Mouse (Mus musculus) ES-Bruce4 (cell line): ENCODE measurements at regions not wholly inside any gene's neighbourhood (a gene's known extent, or its start where the extent isn't known, plus 50 kb on each side); places are given as distances from the start of the nearest gene placed in this dataset.

Experiments used
- H3K27ac ChIP-seq: 2 replicates; pipeline ENCODE4 v1.5.1; 2012; ENCODE audit warnings: low read length, inconsistent platforms; ENCODE audit not compliant: insufficient read depth
- H3K27me3 ChIP-seq: 2 replicates; pipeline ENCODE4 v1.6.1; 2012; ENCODE audit warnings: mild to moderate bottlenecking, low read length, inconsistent platforms; ENCODE audit not compliant: control insufficient read depth, poor library complexity, insufficient read depth, severe bottlenecking
- H3K36me3 ChIP-seq: 2 replicates; pipeline ENCODE4 v1.6.1; 2012; ENCODE audit warnings: inconsistent platforms, mild to moderate bottlenecking, low read length, moderate library complexity; ENCODE audit not compliant: control insufficient read depth, poor library complexity, insufficient read depth, severe bottlenecking
- H3K4me1 ChIP-seq: one replicate; pipeline ENCODE4 v1.8.1; 2011; ENCODE audit warnings: low read length; ENCODE audit not compliant: control insufficient read depth, insufficient read depth
- H3K4me3 ChIP-seq: 2 replicates; pipeline ENCODE4 v1.5.1; 2011; ENCODE audit warnings: low read depth, mild to moderate bottlenecking, low read length
- H3K9ac ChIP-seq: 2 replicates; pipeline ENCODE4 v1.6.1; 2012; ENCODE audit warnings: low read depth, mild to moderate bottlenecking, inconsistent platforms; ENCODE audit not compliant: poor library complexity, severe bottlenecking
- H3K9me3 ChIP-seq: replicated peaks from 2 replicates; pipeline ENCODE4 v1.6.1; 2012; ENCODE audit warnings: mild to moderate bottlenecking, low read length, inconsistent platforms; ENCODE audit not compliant: control insufficient read depth, poor library complexity, insufficient read depth, severe bottlenecking
- CTCF ChIP-seq: IDR thresholded peaks from one replicate; pipeline ENCODE4 v1.8.1; 2011; ENCODE audit warnings: low read depth, low read length
- EP300 ChIP-seq: IDR thresholded peaks from 2 replicates; pipeline ENCODE4 v1.6.1; 2011; ENCODE audit warnings: low read depth, low read length; ENCODE audit not compliant: insufficient read depth
- POLR2A ChIP-seq: IDR thresholded peaks from one replicate; pipeline ENCODE4 v1.8.1; 2011; ENCODE audit warnings: low read length; ENCODE audit not compliant: insufficient read depth

DNA sequence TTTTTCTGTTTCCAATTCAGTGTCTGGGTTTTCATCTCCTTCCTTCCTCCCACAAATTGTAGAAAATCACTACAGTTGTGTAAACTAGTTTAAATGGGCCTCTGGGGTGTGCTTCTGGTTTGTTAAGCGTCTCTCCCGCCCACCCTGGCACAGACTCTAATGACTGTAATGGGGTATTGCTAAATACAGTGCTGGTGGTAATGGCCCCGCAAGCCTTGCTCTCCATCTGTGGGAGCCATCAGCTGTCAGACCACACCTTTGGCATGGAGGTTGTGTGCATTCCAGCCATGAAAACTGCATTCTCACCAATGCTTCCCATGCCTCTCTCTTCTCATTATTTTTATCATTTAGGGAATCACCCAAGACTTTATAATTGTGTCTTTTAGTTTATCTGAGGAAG is 91.0 kb upstream of the Ppm1h start:
- Histone ChIP-seq H3K27me3 (no peaks in the 10 kb centered on the region), H3K36me3 (no peaks in the 10 kb centered on the region), H3K4me3 (no peak overlapping the region), H3K9me3 (no peaks in the 10 kb centered on the region), H3K9ac (no peak overlapping the region), H3K4me1 (no peaks in the 10 kb centered on the region), H3K27ac (no peak overlapping the region)
- TF ChIP-seq EP300: no peak
- TF ChIP-seq CTCF: no peak
- TF ChIP-seq POLR2A: no peak

DNA sequence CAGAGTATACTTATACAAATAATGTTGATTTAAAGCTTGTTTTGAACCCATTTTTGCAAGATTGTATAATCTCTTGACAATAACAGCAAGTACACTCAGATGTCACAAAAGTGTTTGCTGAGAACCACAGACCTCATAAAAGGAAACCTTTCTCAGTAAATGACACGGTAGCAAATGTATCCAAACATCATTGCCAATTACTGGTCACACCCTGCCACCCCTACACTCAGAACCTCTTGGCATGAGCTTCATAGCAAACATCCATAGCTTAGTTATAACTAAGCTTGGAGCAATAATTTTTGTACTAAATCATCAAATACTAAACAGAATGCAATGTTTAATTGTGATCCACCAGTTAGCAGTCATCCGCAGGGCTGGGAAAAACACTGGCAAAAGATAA is 79.1 kb upstream of the Ppm1h start:
- no peak overlapping the region for H3K27ac ChIP-seq
- no peaks in the 10 kb centered on the region; the same call in 1 of the 2 replicates for H3K27me3 ChIP-seq
- no peaks in the 10 kb centered on the region for H3K4me1 ChIP-seq
- no peaks in the 10 kb centered on the region for H3K36me3 ChIP-seq
- TF ChIP-seq POLR2A: no peak
- no peak for TF ChIP-seq CTCF
- no peak for TF ChIP-seq EP300
- H3K9me3 ChIP-seq: no peaks in the 10 kb centered on the region
- H3K9ac ChIP-seq: no peak overlapping the region
- H3K4me3 ChIP-seq: no peak overlapping the region

DNA sequence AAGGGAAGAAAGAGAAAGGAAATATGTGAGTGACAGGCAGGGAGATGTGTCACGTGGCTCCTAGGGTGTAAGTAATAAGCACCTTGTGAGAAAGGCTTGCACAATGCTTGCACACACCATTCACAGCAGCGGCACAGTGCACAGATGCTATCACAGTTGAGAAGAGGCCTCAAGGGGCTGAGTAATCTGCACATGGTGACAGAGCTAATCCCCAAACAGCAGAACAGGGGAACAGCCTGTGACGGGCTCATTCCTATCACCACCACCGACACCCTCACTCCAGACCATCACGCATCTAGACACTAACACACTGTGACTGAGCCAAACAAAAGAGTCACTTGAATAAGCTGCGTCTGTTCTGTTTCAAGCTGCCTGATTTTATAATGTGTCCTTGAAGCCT is 76.2 kb upstream of the Ppm1h start:
- H3K4me1 ChIP-seq: no peaks in the 10 kb centered on the region
- no peak overlapping the region for H3K4me3 ChIP-seq
- no peaks in the 10 kb centered on the region for H3K9me3 ChIP-seq
- no peak overlapping the region for H3K9ac ChIP-seq
- H3K27ac ChIP-seq: no peak overlapping the region
- no peaks in the 10 kb centered on the region for H3K36me3 ChIP-seq
- TF ChIP-seq CTCF (no peak), EP300 (no peak), POLR2A (no peak)
- no peaks in the 10 kb centered on the region for H3K27me3 ChIP-seq

- Histone ChIP-seq H3K27me3 (no peaks in the 10 kb centered on the region), H3K9me3 (no peaks in the 10 kb centered on the region), H3K4me1 (no peaks in the 10 kb centered on the region), H3K4me3 (no peak overlapping the region), H3K36me3 (no peaks in the 10 kb centered on the region), H3K9ac (no peak overlapping the region), H3K27ac (no peak overlapping the region)
- TF ChIP-seq EP300 (no peak), POLR2A (no peak), CTCF (no peak)
These were observed 74.6 kb upstream of the Ppm1h start for GRCm38 (mm10) chr10:122603960-122604359.

DNA sequence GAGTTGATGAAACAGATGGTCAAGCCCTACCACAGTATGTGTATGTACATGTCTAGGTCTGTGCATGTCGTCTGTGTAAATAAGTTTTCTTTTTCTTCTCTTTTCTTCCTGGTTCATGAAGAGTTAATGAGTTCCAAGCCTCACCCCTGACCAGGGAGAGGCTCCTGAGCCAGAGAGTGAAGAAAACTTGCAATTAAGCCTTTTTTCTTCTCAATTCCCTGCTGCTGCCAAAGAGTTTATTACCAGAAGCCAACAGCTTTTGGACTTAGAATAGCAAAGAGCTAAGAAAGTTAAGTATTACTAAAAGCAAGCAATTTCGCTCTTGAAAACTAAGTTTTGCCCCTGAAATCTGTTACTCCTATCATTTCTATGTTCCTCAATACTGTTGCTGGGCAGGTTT is 65.3 kb upstream of the Ppm1h start:
- H3K27ac ChIP-seq: no peak overlapping the region
- no peak overlapping the region for H3K9ac ChIP-seq
- no peaks in the 10 kb centered on the region for H3K9me3 ChIP-seq
- no peaks in the 10 kb centered on the region for H3K27me3 ChIP-seq
- TF ChIP-seq EP300 (no peak), CTCF (no peak), POLR2A (no peak)
- no peaks in the 10 kb centered on the region for H3K36me3 ChIP-seq
- no peaks in the 10 kb centered on the region for H3K4me1 ChIP-seq
- no peak overlapping the region for H3K4me3 ChIP-seq

GRCm38 (mm10) chr10:122613891-122614290 is 64.7 kb upstream of the Ppm1h start:
- Histone ChIP-seq H3K9me3 (no peaks in the 10 kb centered on the region), H3K36me3 (no peaks in the 10 kb centered on the region), H3K27ac (no peak overlapping the region), H3K4me1 (no peaks in the 10 kb centered on the region), H3K27me3 (no peaks in the 10 kb centered on the region), H3K4me3 (no peak overlapping the region), H3K9ac (no peak overlapping the region)
- TF ChIP-seq POLR2A (no peak), EP300 (no peak), CTCF (no peak)
